Comparison of ENCODE assay signal across 8 mouse cellular contexts in genomic region chr15:79261757-79262156, GRCm38 (mm10). TPM values are rescaled to one million over a fixed set of nuclear protein-coding genes. Genes with fewer than 3 reads are reported as not detected.
DNase-seq lines count a peak whose midpoint lies in the region; ATAC-seq and TF ChIP-seq lines count a peak whose summit lies in the region.

No protein-coding gene starts in this region.

- no peaks in the 10 kb centered on the region for H3K36me3 ChIP-seq in heart, embryonic 13.5 days
- H3K36me3 ChIP-seq in ES-E14 (ENCODE audit: control insufficient read depth, insufficient read depth, low read length, poor library complexity, severe bottlenecking): no peaks in the 10 kb centered on the region
- no peaks in the 10 kb centered on the region for H3K36me3 ChIP-seq in forebrain, postnatal 0 days (ENCODE audit: insufficient read depth)
- no peaks in the 10 kb centered on the region for H3K36me3 ChIP-seq in midbrain, embryonic 10.5 days

- peak overlapping the region; percentile 98 for H3K4me2 ChIP-seq in heart, embryonic 13.5 days
- H3K4me2 ChIP-seq in forebrain, postnatal 0 days (ENCODE audit: low read depth): peak overlapping the region; percentile 99

- in situ Hi-C loops in ES-E14 (cut with MboI; ENCODE audit: low sequenced_read_pairs in 2 of 2, unreplicated experiment in 2 of 2): no loop called here

- no peaks in the 10 kb centered on the region for H3K9me3 ChIP-seq in heart, embryonic 13.5 days
- H3K9me3 ChIP-seq in ES-E14 (ENCODE audit: control insufficient read depth, insufficient read depth, low read depth, low read length): no peaks in the 10 kb centered on the region
- no peaks in the 10 kb centered on the region for H3K9me3 ChIP-seq in forebrain, postnatal 0 days (ENCODE audit: low read length)
- H3K9me3 ChIP-seq in midbrain, embryonic 10.5 days (replicated peaks): no peaks in the 10 kb centered on the region

- peak overlapping the region; percentile 86 for H3K9ac ChIP-seq in heart, embryonic 13.5 days
- peak overlapping the region; percentile 40 for H3K9ac ChIP-seq in ES-E14 (ENCODE audit: insufficient read depth, low read depth, low read length, poor library complexity, severe bottlenecking)
- peak overlapping the region; percentile 62 for H3K9ac ChIP-seq in forebrain, postnatal 0 days

- peak overlapping the region; percentile 72 for H3K4me3 ChIP-seq in heart, embryonic 13.5 days
- peak overlapping the region; percentile 80 to 82; a peak in 3 of 4 replicates for H3K4me3 ChIP-seq in ES-E14 (ENCODE audit: insufficient read depth in 1 of 2, low read depth in 1 of 2, low read length in 2 of 2, poor library complexity in 1 of 2, severe bottlenecking in 1 of 2)
- H3K4me3 ChIP-seq in forebrain, postnatal 0 days (ENCODE audit: low read depth, low read length): peak overlapping the region; percentile 64
- H3K4me3 ChIP-seq in midbrain, embryonic 10.5 days: peak overlapping the region; percentile 86

- peak; percentile 29 for TF ChIP-seq CTCF in forebrain, postnatal 0 days (IDR thresholded peaks at IDR 0.05; ENCODE audit: low read depth)

- intact Hi-C loops in heart, postnatal 25 days (cut with DNase I): no loop called here

- no peak for ATAC-seq in heart, embryonic 13.5 days (ENCODE audit: extremely low read depth, insufficient number of reproducible peaks, low FRiP score, low TSS enrichment)
- ATAC-seq in forebrain, postnatal 0 days: peak; percentile 68
- ATAC-seq in erythroblast, adult 5-6 weeks (replicated peaks; ENCODE audit: low FRiP score, poor library complexity, severe bottlenecking): no peak

- 0% methylated on average over 24 of the region's 28 CpGs for WGBS in heart, embryonic 13.5 days
- WGBS in forebrain, postnatal 0 days: 1% methylated on average over 28 of the region's 28 CpGs
- under 1% methylated on average over 25 of the region's 28 CpGs for WGBS in midbrain, embryonic 10.5 days

- no peak for DNase-seq in heart, postnatal 25 days (ENCODE audit: low spot score)
- DNase-seq in ES-E14 (ENCODE audit: low read depth, low spot score): no peak
- peak; percentile 55 for DNase-seq in forebrain, postnatal 0 days
- DNase-seq in midbrain, embryonic 10.5 days (ENCODE audit: low spot score): peak; percentile 42
- no peak for DNase-seq in adrenal gland, postnatal 25 days
- DNase-seq in cerebellum, adult 9-10 months: no peak

- H3K27me3 ChIP-seq in heart, embryonic 13.5 days (replicated peaks): peaks cover 74% of the 10 kb centered on the region
- peaks cover 3% of the 10 kb centered on the region; the same call in 1 of the 2 replicates for H3K27me3 ChIP-seq in forebrain, postnatal 0 days (ENCODE audit: insufficient read depth, low read length)
- peaks cover 81% of the 10 kb centered on the region for H3K27me3 ChIP-seq in midbrain, embryonic 10.5 days (ENCODE audit: low read depth, poor library complexity, severe bottlenecking)

- peaks cover 20% of the 10 kb centered on the region for H3K4me1 ChIP-seq in heart, embryonic 13.5 days
- peaks cover 2% of the 10 kb centered on the region in 2 experiments; a peak in 2 of 4 replicates for H3K4me1 ChIP-seq in ES-E14 (ENCODE audit: control insufficient read depth in 2 of 2, insufficient read depth in 2 of 2, low read length in 2 of 2, poor library complexity in 1 of 2)
- 0 out of 2 replicates have a peak, but pooled peaks cover 3% of the 10 kb centered on the region for H3K4me1 ChIP-seq in forebrain, postnatal 0 days (ENCODE audit: insufficient read depth)
- H3K4me1 ChIP-seq in midbrain, embryonic 10.5 days: peaks cover 20% of the 10 kb centered on the region

- H3K27ac ChIP-seq in heart, embryonic 13.5 days (replicated peaks): peak overlapping the region; percentile 60
- H3K27ac ChIP-seq in ES-E14 (ENCODE audit: insufficient read depth, low read depth, low read length, poor library complexity, severe bottlenecking): no peak overlapping the region; the same call in 1 of the 2 replicates
- no peak overlapping the region for H3K27ac ChIP-seq in forebrain, postnatal 0 days (ENCODE audit: low read depth, low read length)
- peak overlapping the region; percentile 82 for H3K27ac ChIP-seq in midbrain, embryonic 10.5 days (replicated peaks)

TF ChIP-seq in ES-E14, 5 proteins besides CTCF, POLR2A, EP300 and RAD21:
- no peak for TF ChIP-seq MAFK (IDR thresholded peaks at IDR 0.05; ENCODE audit: insufficient read depth, low read depth, low read length)
- TF ChIP-seq HCFC1 (IDR thresholded peaks at IDR 0.05; ENCODE audit: borderline replicate concordance, insufficient read depth, low read length): no peak
- no peak for TF ChIP-seq ZC3H11A (IDR thresholded peaks at IDR 0.05; ENCODE audit: borderline replicate concordance, low read depth, low read length)
- TF ChIP-seq ZNF384 (IDR thresholded peaks at IDR 0.05; ENCODE audit: low read depth, low read length): no peak
- no peak for TF ChIP-seq CHD2 (IDR thresholded peaks at IDR 0.05; ENCODE audit: low read depth, low read length)

RNA-seq across cellular contexts. Expression of gene Slc16a8, which starts 7.2 kb away (rescaled TPM):
- polyA plus RNA-seq in heart, embryonic 13.5 days (2015; fragmentation: Nextera tagmentation; extraction: Ambion mirVana): 0.27 and 0.34 TPM in 2 replicates
- total RNA-seq in heart, postnatal 25 days (2021): under 1 TPM; 0.23 to 0.39 TPM
- total RNA-seq in ES-E14 (2012; rRNA removed): 0.58 and 0.69 TPM in 2 replicates
- total RNA-seq in forebrain, postnatal 0 days (2014; rRNA removed): 0.62 and 0.95 TPM in 2 replicates
- polyA plus RNA-seq in forebrain, postnatal 0 days (2015; fragmentation: Nextera tagmentation; extraction: Ambion mirVana): 1.4 and 1.6 TPM in 2 replicates
- polyA plus RNA-seq in midbrain, embryonic 10.5 days (2016; fragmentation: Nextera tagmentation; extraction: Ambion mirVana): 0.06 and 0.14 TPM in 2 replicates
- not detected in 2 replicates for total RNA-seq in adrenal gland, postnatal 25 days (2021)
- not detected in 2 replicates for total RNA-seq in erythroblast, adult 5-6 weeks (2015; ENCODE audit: low replicate concordance)
- not detected in 2 replicates for total RNA-seq in erythroblast, adult 5-6 weeks (2017; ENCODE audit: low replicate concordance)

RNA-seq across cellular contexts. Expression of gene Baiap2l2, which starts 23.6 kb away (rescaled TPM):
- polyA plus RNA-seq in heart, embryonic 13.5 days (2015; fragmentation: Nextera tagmentation; extraction: Ambion mirVana): 10.6 and 12.4 TPM in 2 replicates
- total RNA-seq in heart, postnatal 25 days (2021): 1 to 10 TPM in 1 of 2 experiments, under 1 TPM in 1; 0.78 to 2.4 TPM
- 0.13 and 0.58 TPM in 2 replicates for total RNA-seq in ES-E14 (2012; rRNA removed)
- 3.2 and 7.9 TPM in 2 replicates for total RNA-seq in forebrain, postnatal 0 days (2014; rRNA removed)
- polyA plus RNA-seq in forebrain, postnatal 0 days (2015; fragmentation: Nextera tagmentation; extraction: Ambion mirVana): 9.1 and 11.3 TPM in 2 replicates
- 1.1 and 2.4 TPM in 2 replicates for polyA plus RNA-seq in midbrain, embryonic 10.5 days (2016; fragmentation: Nextera tagmentation; extraction: Ambion mirVana)
- total RNA-seq in adrenal gland, postnatal 25 days (2021): not detected in 2 replicates
- not detected in 2 replicates for total RNA-seq in erythroblast, adult 5-6 weeks (2015; ENCODE audit: low replicate concordance)
- total RNA-seq in erythroblast, adult 5-6 weeks (2017; ENCODE audit: low replicate concordance): not detected in 2 replicates

RNA-seq across cellular contexts. Expression of gene Gm49486, which starts 32.6 kb away (rescaled TPM):
- 0.35 and 0.78 TPM in 2 replicates for polyA plus RNA-seq in heart, embryonic 13.5 days (2015; fragmentation: Nextera tagmentation; extraction: Ambion mirVana)
- under 1 TPM; 0.55 to 0.73 TPM for total RNA-seq in heart, postnatal 25 days (2021)
- 0.16 and 0.36 TPM in 2 replicates for total RNA-seq in ES-E14 (2012; rRNA removed)
- 2.8 and 4.4 TPM in 2 replicates for total RNA-seq in forebrain, postnatal 0 days (2014; rRNA removed)
- 1.1 and 1.2 TPM in 2 replicates for polyA plus RNA-seq in forebrain, postnatal 0 days (2015; fragmentation: Nextera tagmentation; extraction: Ambion mirVana)
- polyA plus RNA-seq in midbrain, embryonic 10.5 days (2016; fragmentation: Nextera tagmentation; extraction: Ambion mirVana): 0.12 and 0.34 TPM in 2 replicates
- total RNA-seq in adrenal gland, postnatal 25 days (2021): not detected in 2 replicates
- total RNA-seq in erythroblast, adult 5-6 weeks (2015; ENCODE audit: low replicate concordance): not detected in 2 replicates
- not detected in 2 replicates for total RNA-seq in erythroblast, adult 5-6 weeks (2017; ENCODE audit: low replicate concordance)

RNA-seq across cellular contexts. Expression of gene Pick1, which starts 32.8 kb away (rescaled TPM):
- 32.4 and 33.4 TPM in 2 replicates for polyA plus RNA-seq in heart, embryonic 13.5 days (2015; fragmentation: Nextera tagmentation; extraction: Ambion mirVana)
- 10 to 100 TPM; 21.5 to 22.3 TPM for total RNA-seq in heart, postnatal 25 days (2021)
- 61.0 and 85.9 TPM in 2 replicates for total RNA-seq in ES-E14 (2012; rRNA removed)
- 76.2 and 84.7 TPM in 2 replicates for total RNA-seq in forebrain, postnatal 0 days (2014; rRNA removed)
- 60.9 and 72.7 TPM in 2 replicates for polyA plus RNA-seq in forebrain, postnatal 0 days (2015; fragmentation: Nextera tagmentation; extraction: Ambion mirVana)
- 42.1 and 52.2 TPM in 2 replicates for polyA plus RNA-seq in midbrain, embryonic 10.5 days (2016; fragmentation: Nextera tagmentation; extraction: Ambion mirVana)
- total RNA-seq in adrenal gland, postnatal 25 days (2021): 20.8 and 26.1 TPM in 2 replicates
- total RNA-seq in erythroblast, adult 5-6 weeks (2015; ENCODE audit: low replicate concordance): 1.3 TPM in 1 of 2 replicates, not detected in the other
- total RNA-seq in erythroblast, adult 5-6 weeks (2017; ENCODE audit: low replicate concordance): 1.3 and 4.9 TPM in 2 replicates

Comparison
In these comparisons a context has a peak if more than half of its experiments do, and no peak if none do; other contexts are left out.
1. H3K27ac ChIP-seq: peak in heart, embryonic 13.5 days (single experiment) and midbrain, embryonic 10.5 days (single experiment); none in ES-E14 (single experiment) and forebrain, postnatal 0 days (single experiment).
2. DNase-seq: peak in forebrain, postnatal 0 days (single experiment) and midbrain, embryonic 10.5 days (single experiment); none in heart, postnatal 25 days (single experiment), ES-E14 (single experiment), adrenal gland, postnatal 25 days (single experiment) and cerebellum, adult 9-10 months (single experiment).
3. Peak in every context shown above with its lines, with median percentiles within 50 percentile points of each other: H3K4me3 ChIP-seq and H3K9ac ChIP-seq.